13 mouse cellular contexts compared by ENCODE assay signal in the genomic region with DNA sequence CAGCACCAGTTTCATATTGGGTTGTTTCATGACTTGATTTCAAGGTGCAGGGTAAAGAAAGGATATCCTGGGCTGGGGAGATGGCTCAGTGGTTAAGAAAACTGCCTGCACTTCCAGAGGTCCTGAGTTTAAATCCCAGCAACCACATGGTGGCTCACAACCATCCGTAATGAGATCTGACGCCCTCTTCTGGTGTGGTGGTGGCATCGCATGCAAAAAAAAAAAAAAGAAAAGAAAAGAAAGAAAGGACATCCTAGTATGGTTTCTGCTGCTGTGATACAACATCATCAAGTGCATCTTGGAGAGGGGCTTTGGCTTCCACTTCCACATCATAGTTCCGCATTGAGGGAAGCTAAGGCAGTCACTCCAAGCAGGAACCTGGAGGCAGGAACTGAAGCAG.
"Had no signal": no experiment of that assay in that cellular context is flagged by ENCODE, and none has a peak within 500 bp of the region (broad histone marks: within the 10 kb centered on the region; RNA-seq: fewer than 3 reads in every experiment).

No protein-coding gene starts in this region.

- H3K27ac ChIP-seq: limb, embryonic 13.5 days; liver, embryonic 14.5 days; midbrain, embryonic 13.5 days; neural tube, embryonic 13.5 days had no signal

- ATAC-seq: inflammation-experienced regulatory T-cells, adult 6 months; midbrain, embryonic 13.5 days had no signal

- H3K9me3 ChIP-seq: limb, embryonic 13.5 days; midbrain, embryonic 13.5 days; neural tube, embryonic 13.5 days had no signal

- H3K36me3 ChIP-seq: midbrain, embryonic 13.5 days; neural tube, embryonic 13.5 days had no signal

- H3K27me3 ChIP-seq: limb, embryonic 13.5 days; neural tube, embryonic 13.5 days had no signal

- DNase-seq: kidney, adult 18-20 months; kidney, postnatal 25 days; left cerebral cortex, postnatal 4 days; lung, adult 18-20 months; lung, postnatal 10 days; retina, postnatal 1 day; right cerebral cortex, postnatal 25 days; thymus, postnatal 4 days had no signal

- H3K4me3 ChIP-seq: limb, embryonic 13.5 days; midbrain, embryonic 13.5 days; neural tube, embryonic 13.5 days had no signal

- H3K9ac ChIP-seq: limb, embryonic 13.5 days; liver, embryonic 14.5 days; midbrain, embryonic 13.5 days; neural tube, embryonic 13.5 days had no signal

- H3K4me2 ChIP-seq: limb, embryonic 13.5 days; midbrain, embryonic 13.5 days; neural tube, embryonic 13.5 days had no signal
